Mouse (Mus musculus) gastrocnemius, adult 18-20 months (tissue): Measurements from ENCODE around the gene Espnl. TPM values are rescaled to one million over a fixed set of nuclear protein-coding genes. Genes with fewer than 3 reads are reported as not detected.

ENCODE experiments used
- DNase-seq: peaks from one replicate; pipeline ENCODE4 v3.0.0; 2021; ENCODE audit warnings: low spot score
- long read RNA-seq, 2 experiments: library from polyadenylated mRNA; stranded (forward); transcript quantifications; one replicate each; pipeline ENCODE4 v2.0.0; 2021
- total RNA-seq, 2 experiments: library from RNA; stranded (reverse); gene quantifications; 2 replicates each; pipeline ENCODE4 v1.2.3; 2021

Espnl gene
- under 1 TPM in 1 of 2 experiments, not detected in 1; 0.12 TPM for total RNA-seq
- long read RNA-seq, experiment 1, result 0 reads
- long read RNA-seq, experiment 2, result 0 reads

DNA sequence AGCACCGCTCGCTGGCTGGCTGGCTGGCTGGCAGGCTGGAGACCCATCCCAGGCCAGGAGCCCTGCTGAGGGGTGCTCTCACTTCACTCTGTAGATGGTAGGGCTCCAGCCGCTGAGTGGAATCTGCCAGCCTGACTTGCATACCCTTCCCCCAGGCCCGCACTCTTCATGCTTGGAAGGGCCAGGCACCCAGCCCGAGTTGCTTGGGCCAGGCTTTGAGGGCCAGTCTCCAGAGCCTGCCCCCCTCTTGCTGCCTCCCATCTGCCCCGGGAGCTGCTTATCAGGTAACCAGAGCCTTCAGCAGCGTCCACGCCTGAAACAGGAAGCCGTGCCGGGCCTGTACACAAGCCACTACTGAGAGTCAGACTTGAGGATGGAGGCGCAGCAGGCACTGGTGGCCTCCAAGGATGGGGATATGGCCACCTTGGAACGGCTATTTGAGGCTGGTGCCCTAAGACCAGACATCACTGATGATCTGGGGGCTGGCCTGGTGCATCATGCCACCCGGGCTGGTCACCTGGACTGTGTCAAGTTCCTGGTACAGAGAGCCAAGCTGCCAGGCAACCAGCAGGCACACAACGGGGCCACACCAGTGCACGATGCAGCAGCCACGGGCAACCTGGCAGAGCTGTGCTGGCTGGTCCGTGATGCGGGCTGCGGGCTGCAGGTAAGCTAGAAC lies at the start of gene Espnl:
TSS of gene Espnl (plus strand) at position 316 of the 679 bp plus-strand sequence.
- no peak for DNase-seq

GRCm38 (mm10) chr1:91272260-91272659 lies 49.6 kb upstream of the Espnl start:
- DNase-seq, result no peak

DNA sequence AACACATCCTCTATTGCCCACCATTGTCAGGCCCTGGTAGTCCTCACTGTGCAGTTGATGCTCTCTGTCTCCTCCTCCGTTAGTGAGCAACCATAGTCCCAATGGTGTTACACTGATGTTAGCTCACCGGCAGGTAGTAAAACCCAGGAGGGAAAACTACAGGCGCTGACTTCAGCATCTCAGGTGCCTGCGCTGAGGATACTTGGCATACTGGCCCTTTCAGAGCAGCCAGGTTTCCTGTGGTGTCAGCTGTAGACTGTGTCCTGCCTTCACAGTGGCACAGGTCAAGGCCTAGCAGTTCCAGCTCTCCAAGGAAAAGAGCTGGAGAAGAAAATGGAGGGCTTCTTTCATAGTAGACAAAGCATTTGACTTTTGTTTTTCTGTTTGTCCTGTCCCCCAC lies 45.3 kb upstream of the Espnl start:
- no peak for DNase-seq

DNA sequence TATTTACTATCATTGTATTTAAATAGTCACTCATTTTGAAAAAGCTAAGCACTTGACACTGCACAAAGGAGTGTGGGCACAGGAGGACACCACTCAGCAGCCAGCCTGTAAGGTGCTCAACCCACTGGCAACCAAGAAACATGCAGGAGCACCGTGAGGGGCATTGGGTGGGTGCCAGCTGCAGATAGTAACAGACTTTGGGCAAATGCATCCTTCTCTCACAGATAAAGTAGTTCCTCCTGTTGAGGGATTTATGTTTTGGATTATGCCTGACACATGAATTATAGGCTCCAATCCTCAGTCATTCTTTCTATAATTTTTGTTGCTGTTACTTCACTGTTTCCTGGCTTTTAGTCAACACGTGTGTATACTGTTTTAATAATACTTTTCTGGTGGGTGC lies 44.4 kb upstream of the Espnl start:
- DNase-seq, result no peak

- DNase-seq, result no peak
Measured at GRCm38 (mm10) chr1:91278410-91279119, 43.3 kb upstream of the Espnl start.

DNA sequence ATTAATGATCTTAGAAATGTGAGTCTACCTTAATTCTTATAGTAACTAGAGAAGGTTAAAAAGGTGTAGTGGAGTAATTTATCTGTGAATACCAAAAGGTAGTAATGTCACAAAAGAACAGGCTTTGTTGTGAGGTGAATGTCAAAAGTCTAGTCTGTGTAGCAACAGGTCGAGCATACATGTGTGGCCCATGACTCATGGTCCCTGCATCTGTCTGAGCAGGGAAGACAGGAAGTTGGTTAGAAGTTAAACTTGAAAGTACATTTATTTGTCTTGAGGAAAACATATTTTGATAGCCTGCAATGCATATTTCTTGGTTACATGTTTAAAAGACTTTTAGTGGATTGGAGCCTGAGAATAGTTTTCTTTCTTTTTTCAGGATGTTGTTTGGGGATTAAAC lies 42.7 kb upstream of the Espnl start:
- no peak for DNase-seq

DNA sequence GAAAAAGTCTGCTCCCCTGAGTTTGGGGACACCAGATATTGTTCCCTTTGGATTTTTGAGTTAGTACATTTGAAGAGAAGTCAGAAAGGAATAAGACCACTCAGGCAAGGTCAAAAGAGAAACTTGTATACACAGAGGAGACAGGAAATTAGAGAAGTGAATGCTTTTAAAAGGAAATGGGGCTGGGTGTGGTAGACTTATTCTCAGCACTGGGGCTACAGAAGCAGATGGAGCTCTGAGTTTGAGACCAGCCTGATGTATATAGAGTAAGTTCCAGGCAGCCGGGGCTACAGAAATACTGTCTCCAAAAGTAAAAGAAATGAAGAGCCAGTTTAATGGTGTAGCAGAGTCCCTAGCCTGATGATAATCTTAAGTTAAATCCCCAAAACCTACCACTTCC lies 39.3 kb upstream of the Espnl start:
- no peak for DNase-seq

- no peak for DNase-seq
Measured at GRCm38 (mm10) chr1:91289375-91289774, 32.5 kb upstream of the Espnl start.

DNA sequence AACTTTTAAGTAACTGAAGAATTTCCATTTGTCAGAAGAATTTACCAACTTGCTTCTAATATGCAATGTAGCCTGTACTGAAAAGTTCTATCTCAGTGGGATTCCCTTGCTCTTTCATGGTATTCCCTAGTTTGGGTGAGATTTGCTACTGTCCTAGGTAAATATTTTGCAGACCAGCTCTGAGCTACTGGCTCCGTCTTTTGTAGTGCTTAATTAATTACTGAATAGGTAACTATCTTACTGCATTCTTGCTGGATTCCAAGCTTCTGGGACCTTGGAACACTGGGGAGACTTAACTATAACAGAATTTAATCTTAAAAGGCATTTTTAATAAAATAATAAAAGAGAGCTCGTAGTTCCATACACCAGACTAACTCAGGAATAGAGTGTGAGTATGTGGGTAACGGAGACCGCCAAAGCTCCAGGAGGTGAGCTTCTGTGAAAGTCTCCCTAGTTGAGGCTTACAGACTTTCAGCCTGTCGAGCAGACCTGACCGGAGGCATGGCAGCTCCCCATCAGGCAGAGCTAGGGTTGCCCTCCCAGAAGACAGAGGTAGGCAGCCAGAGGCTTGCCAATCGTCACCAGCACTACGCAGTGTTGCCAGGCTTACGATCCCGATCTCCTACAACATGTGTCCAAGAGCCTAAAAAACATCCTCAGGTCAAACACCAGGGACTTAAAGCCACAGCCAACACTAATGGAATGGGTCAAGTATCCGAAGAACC lies 29.6 kb upstream of the Espnl start:
- DNase-seq, result no peak

- DNase-seq, result no peak
Measured at GRCm38 (mm10) chr1:91295544-91295943, 26.3 kb upstream of the Espnl start.

- DNase-seq, result peak; percentile 94
Measured at GRCm38 (mm10) chr1:91297799-91298744, 23.8 kb upstream of the Espnl start, which contains the start of gene Scly. Scly (plus strand) TSS chr1:91298338.

- DNase-seq, result no peak
Measured at GRCm38 (mm10) chr1:91299026-91299706, 22.7 kb upstream of the Espnl start.

DNA sequence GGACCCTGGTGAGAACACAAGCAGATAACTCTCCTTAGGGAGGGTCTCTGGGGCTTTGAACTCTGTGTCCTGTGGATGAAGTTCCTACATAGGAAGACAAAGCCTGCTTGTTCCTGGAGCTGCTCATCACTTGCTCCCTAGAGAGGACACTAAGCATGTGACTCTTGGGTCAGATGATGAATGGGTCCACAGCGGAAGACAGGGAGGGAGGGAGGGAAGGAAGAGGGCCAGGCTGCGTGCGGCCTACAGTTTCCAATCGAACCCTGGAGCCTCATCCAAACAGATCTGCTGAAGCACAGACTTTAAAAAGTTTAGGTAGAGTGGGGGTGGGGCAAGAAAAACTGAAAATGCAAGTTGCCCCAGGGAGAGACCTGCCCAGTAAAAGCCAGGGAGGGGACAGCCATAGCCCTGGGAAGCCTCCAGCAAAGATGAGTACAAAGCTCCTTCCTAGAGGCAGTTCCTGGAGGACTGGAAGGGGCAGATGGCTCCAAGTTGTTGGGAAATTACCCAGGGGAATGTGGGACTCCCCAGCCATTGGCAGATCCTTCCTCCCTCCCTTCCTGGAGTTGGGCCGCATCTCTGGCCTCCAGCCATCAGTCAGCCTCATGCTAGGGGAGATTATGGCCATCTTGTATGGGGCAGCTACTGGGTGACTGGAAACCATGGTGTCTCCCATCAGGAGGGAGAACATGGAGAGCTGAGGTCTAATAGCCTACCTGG lies 22.0 kb upstream of the Espnl start:
- peak; percentile 59 for DNase-seq

- DNase-seq, result no peak
Measured at GRCm38 (mm10) chr1:91301206-91301920, 20.5 kb upstream of the Espnl start.

GRCm38 (mm10) chr1:91302021-91302420 lies 19.9 kb upstream of the Espnl start:
- DNase-seq, result no peak

DNA sequence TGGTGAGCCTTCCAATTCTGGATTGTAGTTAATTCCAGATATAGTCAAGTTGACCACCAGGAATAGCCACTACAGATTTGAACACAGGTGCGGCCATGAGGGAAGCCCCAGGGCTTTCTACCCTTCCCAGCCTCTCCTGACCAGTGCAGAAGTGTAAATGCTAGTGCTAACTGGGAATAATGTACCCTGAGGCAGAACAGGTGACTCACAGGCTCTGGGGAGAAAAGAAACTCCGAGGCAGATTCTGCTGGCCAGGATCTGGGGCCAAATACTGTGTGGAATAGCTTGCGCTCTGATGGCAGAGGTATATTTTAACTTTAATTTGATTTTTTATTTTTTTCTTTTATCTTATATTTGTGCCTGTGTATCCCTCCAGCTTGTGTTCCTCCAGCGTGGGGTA lies 17.3 kb upstream of the Espnl start:
- no peak for DNase-seq

DNA sequence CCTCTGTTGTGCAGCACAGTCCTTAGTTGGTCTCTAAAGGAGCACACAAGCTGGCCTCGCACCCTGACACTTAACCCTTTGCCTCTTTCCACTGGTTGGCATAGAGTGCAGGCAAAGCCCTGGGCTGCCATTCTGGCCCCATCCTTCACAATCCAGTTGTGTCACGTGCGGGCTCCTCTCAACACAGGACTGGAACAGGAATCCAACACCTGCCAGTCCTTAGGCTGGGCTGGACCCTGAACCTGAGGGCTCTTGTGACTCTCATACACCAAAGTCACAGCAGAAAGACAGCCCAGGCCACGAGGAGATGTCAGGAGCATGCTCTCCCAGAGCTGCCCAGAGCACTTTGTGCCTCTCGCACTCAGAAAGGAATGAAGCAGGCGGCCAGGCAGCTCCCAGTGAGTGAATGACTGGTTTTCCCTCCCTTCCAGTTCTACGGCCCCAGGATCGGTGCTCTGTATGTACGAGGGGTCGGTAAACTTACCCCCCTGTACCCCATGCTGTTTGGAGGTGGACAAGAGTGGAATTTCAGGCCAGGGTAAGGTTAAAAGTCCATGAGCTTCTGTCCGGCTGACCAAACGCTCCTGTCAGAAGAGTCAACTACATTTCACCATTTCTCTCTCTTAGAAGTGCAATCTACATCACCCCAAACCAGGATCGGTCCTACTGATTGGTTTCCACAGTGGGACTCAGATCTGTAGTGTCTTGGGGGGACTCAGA lies 12.3 kb upstream of the Espnl start:
- DNase-seq, result no peak

GRCm38 (mm10) chr1:91312273-91312672 lies 9.6 kb upstream of the Espnl start:
- no peak for DNase-seq

GRCm38 (mm10) chr1:91313251-91313650 lies 8.6 kb upstream of the Espnl start:
- DNase-seq, result no peak
